ENCODE assay signal across 24 mouse cellular contexts in the genomic region with DNA sequence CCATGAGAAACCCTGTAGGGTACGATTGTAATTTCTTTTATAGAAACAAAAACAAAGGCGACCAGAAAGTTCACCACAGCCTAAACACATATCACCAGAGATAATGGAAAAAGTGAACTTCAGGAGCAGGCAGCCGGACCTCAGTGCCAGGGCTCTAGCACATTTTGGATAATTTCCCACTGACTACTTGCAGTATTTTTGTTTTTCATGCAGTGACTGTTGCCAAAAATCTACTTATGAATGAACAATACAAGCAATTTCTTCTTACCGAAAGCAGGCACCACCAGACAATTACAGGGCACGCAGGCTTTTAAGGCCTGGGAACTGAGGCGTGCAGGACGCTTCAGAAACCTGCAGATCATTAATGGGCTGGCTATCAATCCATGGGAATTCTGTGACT.
"Had no signal": no experiment of that assay in that cellular context is flagged by ENCODE, and none has a peak within 500 bp of the region (broad histone marks: within the 10 kb centered on the region; RNA-seq: fewer than 3 reads in every experiment).

No protein-coding gene starts in this region.

- H3K36me3 ChIP-seq: heart, embryonic 10.5 days; hindbrain, embryonic 13.5 days; hindbrain, embryonic 15.5 days; kidney, embryonic 15.5 days; limb, embryonic 15.5 days; liver, embryonic 12.5 days had no signal

- H3K27ac ChIP-seq: hindbrain, embryonic 13.5 days; hindbrain, embryonic 15.5 days; hindbrain, postnatal 0 days; kidney, postnatal 0 days; limb, embryonic 13.5 days; limb, embryonic 15.5 days; liver, embryonic 12.5 days; liver, embryonic 14.5 days had no signal

- H3K4me3 ChIP-seq: heart, embryonic 10.5 days; hindbrain, embryonic 13.5 days; hindbrain, embryonic 15.5 days; kidney, embryonic 15.5 days; limb, embryonic 13.5 days; limb, embryonic 15.5 days; liver, embryonic 12.5 days had no signal

- H3K27me3 ChIP-seq: hindbrain, embryonic 13.5 days; hindbrain, embryonic 15.5 days; kidney, embryonic 15.5 days; limb, embryonic 13.5 days; limb, embryonic 15.5 days; liver, embryonic 12.5 days had no signal

- DNase-seq: gastrocnemius, postnatal 14 days; gastrocnemius, postnatal 36 days; heart, adult 11 months; heart, postnatal 10 days; heart, postnatal 36 days; kidney, adult 11 months; kidney, adult 2 months; kidney, adult 9 months; kidney, postnatal 14 days; kidney, postnatal 36 days; layer of hippocampus, adult 9-11 months; layer of hippocampus, postnatal 36 days; left cerebral cortex, postnatal 4 days had no signal

- H3K9me3 ChIP-seq: heart, embryonic 10.5 days; hindbrain, embryonic 13.5 days; hindbrain, embryonic 15.5 days; kidney, embryonic 15.5 days; limb, embryonic 13.5 days; limb, embryonic 15.5 days; liver, embryonic 12.5 days had no signal

- H3K9ac ChIP-seq: hindbrain, embryonic 13.5 days; hindbrain, embryonic 15.5 days; kidney, embryonic 15.5 days; limb, embryonic 13.5 days; limb, embryonic 15.5 days; liver, embryonic 12.5 days; liver, embryonic 14.5 days had no signal

- H3K4me1 ChIP-seq: hindbrain, embryonic 15.5 days; liver, embryonic 12.5 days had no signal

- H3K4me2 ChIP-seq: hindbrain, embryonic 13.5 days; hindbrain, embryonic 15.5 days; kidney, embryonic 15.5 days; limb, embryonic 13.5 days; limb, embryonic 15.5 days; liver, embryonic 12.5 days had no signal

- ATAC-seq: hindbrain, postnatal 0 days; intestine, embryonic 16.5 days; liver, embryonic 12.5 days had no signal
